Mouse (Mus musculus) gonadal fat pad, adult 2 months (tissue): ENCODE results near the gene Rbms3. TPM values are rescaled to one million over a fixed set of nuclear protein-coding genes. Genes with fewer than 3 reads are reported as not detected.
A peak's percentile ranks its signal among the peaks of the same experiment; 100 is the strongest.

Experiments used
- DNase-seq: peaks from one replicate; pipeline ENCODE4 v3.0.0-alpha.2; 2012; ENCODE audit warnings: low read depth
- polyA plus RNA-seq: library from polyadenylated mRNA; depleted of rRNA; stranded (reverse); fragments of >200 nt; gene quantifications from 2 replicates; pipeline ENCODE4 v1.2.3, GENCODE M21; 2012

Rbms3 gene
- polyA plus RNA-seq, 1 experiment: 21.4 TPM

- DNase-seq: no peak
Measured at GRCm38 (mm10) chr9:117048641-117049040, 581.1 kb downstream of the Rbms3 start.

- no peak for DNase-seq
Measured at GRCm38 (mm10) chr9:117041993-117042366, 587.7 kb downstream of the Rbms3 start.

GRCm38 (mm10) chr9:117041291-117041992, 588.3 kb downstream of the Rbms3 start:
- DNase-seq: no peak

GRCm38 (mm10) chr9:117039941-117040453, 589.7 kb downstream of the Rbms3 start:
- no peak for DNase-seq

- DNase-seq: no peak
Measured at GRCm38 (mm10) chr9:117032690-117033089, 597.0 kb downstream of the Rbms3 start.

GRCm38 (mm10) chr9:117031237-117031636, 598.5 kb downstream of the Rbms3 start:
- DNase-seq: no peak

GRCm38 (mm10) chr9:117030837-117031236, 598.9 kb downstream of the Rbms3 start:
- DNase-seq: no peak

- DNase-seq: no peak
Measured at GRCm38 (mm10) chr9:117029953-117030352, 599.8 kb downstream of the Rbms3 start.

- DNase-seq: no peak
Measured at GRCm38 (mm10) chr9:117028586-117028985, 601.1 kb downstream of the Rbms3 start.

- DNase-seq: no peak
Measured at GRCm38 (mm10) chr9:117022086-117022485, 607.6 kb downstream of the Rbms3 start.

- peak; percentile 9 for DNase-seq
Measured at GRCm38 (mm10) chr9:117021506-117021905, 608.2 kb downstream of the Rbms3 start.

- DNase-seq: no peak
Measured at GRCm38 (mm10) chr9:117020216-117020615, 609.5 kb downstream of the Rbms3 start.

- no peak for DNase-seq
Measured at GRCm38 (mm10) chr9:117018741-117019163, 611.0 kb downstream of the Rbms3 start.

GRCm38 (mm10) chr9:117018301-117018700, 611.4 kb downstream of the Rbms3 start:
- DNase-seq: no peak

GRCm38 (mm10) chr9:117016605-117017319, 613.0 kb downstream of the Rbms3 start:
- DNase-seq: no peak

GRCm38 (mm10) chr9:117013386-117013785, 616.3 kb downstream of the Rbms3 start:
- DNase-seq: no peak

GRCm38 (mm10) chr9:117010801-117011200, 618.9 kb downstream of the Rbms3 start:
- DNase-seq: no peak

GRCm38 (mm10) chr9:117008194-117008593, 621.5 kb downstream of the Rbms3 start:
- DNase-seq: no peak

GRCm38 (mm10) chr9:117002083-117002482, 627.6 kb downstream of the Rbms3 start:
- DNase-seq: no peak

GRCm38 (mm10) chr9:116999186-116999585, 630.5 kb downstream of the Rbms3 start:
- DNase-seq: no peak

GRCm38 (mm10) chr9:116990321-116990720, 639.4 kb downstream of the Rbms3 start:
- no peak for DNase-seq

- no peak for DNase-seq
Measured at GRCm38 (mm10) chr9:116980801-116981200, 648.9 kb downstream of the Rbms3 start.

GRCm38 (mm10) chr9:116977428-116977827, 652.3 kb downstream of the Rbms3 start:
- DNase-seq: no peak
